Mouse (Mus musculus): ENCODE data around the gene Ercc6. TPM values are rescaled to one million over a fixed set of nuclear protein-coding genes. Genes with fewer than 3 reads are reported as not detected.

The Ercc6 gene
- 20.5 and 26.3 TPM in 2 replicates for polyA plus RNA-seq (2014; fragmentation: Nextera tagmentation; extraction: Ambion mirVana)

DNA sequence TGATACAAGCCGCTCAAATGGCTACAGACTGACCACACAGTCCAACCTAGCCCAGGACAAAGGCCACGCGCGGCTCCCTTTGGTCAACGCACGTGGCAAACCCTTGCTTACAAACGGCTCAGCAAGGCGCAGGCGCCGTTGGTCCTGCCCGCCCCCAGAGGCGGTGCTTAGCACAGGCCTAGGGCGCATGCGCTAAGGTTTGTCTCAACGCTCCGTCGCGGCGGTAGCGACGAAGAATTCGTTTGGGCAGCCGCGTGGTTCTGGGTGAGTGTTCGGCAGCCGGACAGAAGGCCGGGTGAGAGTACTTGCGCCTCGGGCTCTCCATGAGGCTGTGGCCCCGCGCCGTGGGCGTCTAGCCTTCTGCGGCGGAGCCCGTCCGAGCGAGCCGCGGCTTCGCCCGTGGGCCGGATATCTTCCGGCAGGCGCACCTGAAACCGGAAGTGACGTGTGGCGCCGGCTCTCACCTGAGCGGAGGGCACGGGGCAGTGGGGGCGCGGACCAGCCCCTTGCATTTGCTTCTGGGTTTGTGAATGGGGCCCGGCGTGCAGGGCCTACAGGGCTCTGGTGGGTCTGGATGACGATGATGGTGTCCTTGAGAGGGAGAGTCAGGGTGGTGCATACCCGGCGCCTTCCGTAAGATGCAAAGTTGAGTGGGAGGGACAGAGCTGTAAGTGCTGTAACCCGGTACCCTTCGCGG is at the start of gene Ercc6:
TSS of gene Ercc6 (plus strand) at position 186 of the 697 bp plus-strand sequence.
- peak within 1 kb of the TSS; percentile 55 for H3K4me3 ChIP-seq (ENCODE audit: low read depth, low read length)
- no peaks in the 10 kb centered on the region; the same call in none of the 2 replicates for H3K36me3 ChIP-seq (replicated peaks; ENCODE audit: control insufficient read depth, insufficient read depth, low read depth, low read length)
- no peaks in the 10 kb centered on the region for H3K9me3 ChIP-seq (replicated peaks; ENCODE audit: control insufficient read depth, low read length)
- WGBS, result under 1% methylated on average over 62 of the region's 62 CpGs
- peak within 1 kb of the TSS; percentile 72 for H3K4me2 ChIP-seq (ENCODE audit: low read depth, low read length)
- no peaks in the 10 kb centered on the region; the same call in 1 of the 2 replicates for H3K4me1 ChIP-seq (ENCODE audit: control insufficient read depth, insufficient read depth, low read length)
- peak within 1 kb of the TSS; percentile 70 for H3K9ac ChIP-seq (replicated peaks; ENCODE audit: low read length)
- H3K27me3 ChIP-seq (ENCODE audit: control insufficient read depth, insufficient read depth, low read length), result no peaks in the 10 kb centered on the region
- ATAC-seq (replicated peaks; ENCODE audit: insufficient number of reproducible peaks, low FRiP score, low TSS enrichment, low read depth) (peak; percentile 91), DNase-seq (ENCODE audit: low spot score) (peak; percentile 98)
- H3K27ac ChIP-seq (replicated peaks; ENCODE audit: low read depth, low read length), result no peak within 1 kb of the TSS

GRCm38 (mm10) chr14:32464601-32465505 is 48.5 kb upstream of the Ercc6 start, which contains the start of gene Slc18a3:
Slc18a3 (minus strand) TSS chr14:32464850.
- no peaks in the 10 kb centered on the region for H3K9me3 ChIP-seq (replicated peaks; ENCODE audit: control insufficient read depth, low read length)
- H3K4me3 ChIP-seq (ENCODE audit: low read depth, low read length), result peak within 1 kb of the TSS; percentile 26
- DNase-seq (ENCODE audit: low spot score) (peak; percentile 18), ATAC-seq (replicated peaks; ENCODE audit: insufficient number of reproducible peaks, low FRiP score, low TSS enrichment, low read depth) (0 out of 2 replicates have a peak, but pooled peaks have one; percentile 30)
- no peak within 1 kb of the TSS for H3K27ac ChIP-seq (replicated peaks; ENCODE audit: low read depth, low read length)
- peaks cover 73% of the 10 kb centered on the region for H3K27me3 ChIP-seq (ENCODE audit: control insufficient read depth, insufficient read depth, low read length)
- WGBS, result under 1% methylated on average over 65 of the region's 70 CpGs
- no peak within 1 kb of the TSS for H3K9ac ChIP-seq (replicated peaks; ENCODE audit: low read length)
- peak within 1 kb of the TSS; percentile 49 for H3K4me2 ChIP-seq (ENCODE audit: low read depth, low read length)
- H3K4me1 ChIP-seq (ENCODE audit: control insufficient read depth, insufficient read depth, low read length), result peaks cover 4% of the 10 kb centered on the region; the same call in 1 of the 2 replicates
- no peaks in the 10 kb centered on the region for H3K36me3 ChIP-seq (replicated peaks; ENCODE audit: control insufficient read depth, insufficient read depth, low read depth, low read length)

- under 1% methylated on average over 8 of the region's 11 CpGs for WGBS
- Histone ChIP-seq H3K9me3 (replicated peaks; ENCODE audit: control insufficient read depth, low read length) (no peaks in the 10 kb centered on the region), H3K4me1 (ENCODE audit: control insufficient read depth, insufficient read depth, low read length) (peaks cover 4% of the 10 kb centered on the region; the same call in 1 of the 2 replicates), H3K4me3 (ENCODE audit: low read depth, low read length) (peak overlapping the region; percentile 26), H3K27me3 (ENCODE audit: control insufficient read depth, insufficient read depth, low read length) (peaks cover 67% of the 10 kb centered on the region), H3K27ac (replicated peaks; ENCODE audit: low read depth, low read length) (no peak overlapping the region), H3K9ac (replicated peaks; ENCODE audit: low read length) (no peak overlapping the region), H3K36me3 (replicated peaks; ENCODE audit: control insufficient read depth, insufficient read depth, low read depth, low read length) (no peaks in the 10 kb centered on the region), H3K4me2 (ENCODE audit: low read depth, low read length) (peak overlapping the region; percentile 49)
- DNase-seq (ENCODE audit: low spot score), result peak; percentile 2
- ATAC-seq (replicated peaks; ENCODE audit: insufficient number of reproducible peaks, low FRiP score, low TSS enrichment, low read depth), result no peak
Observed at GRCm38 (mm10) chr14:32465506-32465870, 47.8 kb upstream of the Ercc6 start.

- 14% methylated on average over 13 of the region's 13 CpGs for WGBS
- Histone ChIP-seq H3K9me3 (replicated peaks; ENCODE audit: control insufficient read depth, low read length) (no peaks in the 10 kb centered on the region), H3K27ac (replicated peaks; ENCODE audit: low read depth, low read length) (no peak within 1 kb of the TSS), H3K4me2 (ENCODE audit: low read depth, low read length) (peak within 1 kb of the TSS; percentile 49), H3K4me3 (ENCODE audit: low read depth, low read length) (peak within 1 kb of the TSS; percentile 26), H3K27me3 (ENCODE audit: control insufficient read depth, insufficient read depth, low read length) (peaks cover 63% of the 10 kb centered on the region), H3K9ac (replicated peaks; ENCODE audit: low read length) (no peak within 1 kb of the TSS), H3K36me3 (replicated peaks; ENCODE audit: control insufficient read depth, insufficient read depth, low read depth, low read length) (no peaks in the 10 kb centered on the region), H3K4me1 (ENCODE audit: control insufficient read depth, insufficient read depth, low read length) (peaks cover 4% of the 10 kb centered on the region; the same call in 1 of the 2 replicates)
- no peak for ATAC-seq (replicated peaks; ENCODE audit: insufficient number of reproducible peaks, low FRiP score, low TSS enrichment, low read depth)
- DNase-seq (ENCODE audit: low spot score), result no peak
Observed at GRCm38 (mm10) chr14:32465889-32466288, 47.4 kb upstream of the Ercc6 start, which contains the start of gene Chat. Chat (minus strand) TSS chr14:32465989.

DNA sequence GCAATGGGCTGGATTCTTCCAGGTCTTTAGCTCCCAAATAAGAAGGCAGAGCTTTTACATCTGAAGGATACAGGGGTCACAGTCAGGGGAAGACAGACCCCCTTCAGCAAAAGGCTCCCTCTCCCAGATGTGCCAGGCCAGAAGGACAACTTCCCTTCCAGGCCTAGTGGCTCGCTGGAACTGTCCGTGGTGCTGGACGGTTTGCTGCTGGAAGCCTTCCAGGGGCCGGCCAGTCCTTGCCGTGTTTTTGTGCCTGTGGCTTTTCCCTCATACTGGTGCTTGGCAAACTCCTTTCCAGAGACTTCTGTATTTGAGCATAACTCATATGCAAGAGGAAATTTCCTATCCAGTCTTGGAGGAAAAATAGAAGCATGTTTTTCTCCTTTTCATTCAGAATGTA is 45.7 kb upstream of the Ercc6 start:
- no peak overlapping the region for H3K4me2 ChIP-seq (ENCODE audit: low read depth, low read length)
- H3K27ac ChIP-seq (replicated peaks; ENCODE audit: low read depth, low read length), result no peak overlapping the region
- ATAC-seq (replicated peaks; ENCODE audit: insufficient number of reproducible peaks, low FRiP score, low TSS enrichment, low read depth), result no peak
- peaks cover 46% of the 10 kb centered on the region for H3K27me3 ChIP-seq (ENCODE audit: control insufficient read depth, insufficient read depth, low read length)
- H3K9me3 ChIP-seq (replicated peaks; ENCODE audit: control insufficient read depth, low read length), result no peaks in the 10 kb centered on the region
- no peak overlapping the region for H3K4me3 ChIP-seq (ENCODE audit: low read depth, low read length)
- DNase-seq (ENCODE audit: low spot score), result peak; percentile 87
- H3K4me1 ChIP-seq (ENCODE audit: control insufficient read depth, insufficient read depth, low read length), result peaks cover 4% of the 10 kb centered on the region; the same call in 1 of the 2 replicates
- H3K36me3 ChIP-seq (replicated peaks; ENCODE audit: control insufficient read depth, insufficient read depth, low read depth, low read length), result no peaks in the 10 kb centered on the region
- H3K9ac ChIP-seq (replicated peaks; ENCODE audit: low read length), result no peak overlapping the region
- 8% methylated on average over 5 of the region's 5 CpGs for WGBS

- H3K9me3 ChIP-seq (replicated peaks; ENCODE audit: control insufficient read depth, low read length), result no peaks in the 10 kb centered on the region
Observed at GRCm38 (mm10) chr14:32472996-32473395, 40.3 kb upstream of the Ercc6 start.

DNA sequence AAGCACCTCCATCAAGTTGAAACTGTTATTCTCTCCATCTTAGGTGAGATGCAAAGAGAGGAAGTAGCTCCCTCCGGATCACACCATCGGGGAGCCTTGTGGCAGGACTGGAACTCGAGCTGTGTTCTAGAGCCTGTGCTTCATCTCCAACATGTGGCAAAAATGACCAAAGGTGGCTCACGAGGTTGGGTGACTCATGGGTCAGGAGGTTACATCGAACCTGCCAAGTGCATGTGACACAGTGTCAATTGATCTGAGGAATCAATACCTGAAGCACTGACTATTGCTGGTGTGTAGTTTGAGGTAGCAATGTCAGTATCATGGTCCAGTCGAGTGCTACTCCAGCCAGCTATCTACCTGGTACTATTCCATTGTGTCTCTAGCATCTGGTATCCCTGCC is 36.8 kb upstream of the Ercc6 start:
- Histone ChIP-seq H3K9me3 (replicated peaks; ENCODE audit: control insufficient read depth, low read length) (no peaks in the 10 kb centered on the region), H3K4me1 (ENCODE audit: control insufficient read depth, insufficient read depth, low read length) (no peaks in the 10 kb centered on the region), H3K27me3 (ENCODE audit: control insufficient read depth, insufficient read depth, low read length) (no peaks in the 10 kb centered on the region), H3K27ac (replicated peaks; ENCODE audit: low read depth, low read length) (no peak overlapping the region), H3K4me3 (ENCODE audit: low read depth, low read length) (no peak overlapping the region), H3K36me3 (replicated peaks; ENCODE audit: control insufficient read depth, insufficient read depth, low read depth, low read length) (no peaks in the 10 kb centered on the region), H3K4me2 (ENCODE audit: low read depth, low read length) (no peak overlapping the region), H3K9ac (replicated peaks; ENCODE audit: low read length) (no peak overlapping the region)
- ATAC-seq (replicated peaks; ENCODE audit: insufficient number of reproducible peaks, low FRiP score, low TSS enrichment, low read depth), result no peak
- no peak for DNase-seq (ENCODE audit: low spot score)
- 71% methylated on average over 6 of the region's 6 CpGs for WGBS

More at GRCm38 (mm10) chr14:32472996-32473395, 40.3 kb upstream of the Ercc6 start:
- Histone ChIP-seq H3K36me3 (replicated peaks; ENCODE audit: control insufficient read depth, insufficient read depth, low read depth, low read length) (no peaks in the 10 kb centered on the region), H3K4me3 (ENCODE audit: low read depth, low read length) (no peak overlapping the region), H3K27ac (replicated peaks; ENCODE audit: low read depth, low read length) (no peak overlapping the region), H3K4me2 (ENCODE audit: low read depth, low read length) (no peak overlapping the region), H3K4me1 (ENCODE audit: control insufficient read depth, insufficient read depth, low read length) (no peaks in the 10 kb centered on the region), H3K9ac (replicated peaks; ENCODE audit: low read length) (no peak overlapping the region), H3K27me3 (ENCODE audit: control insufficient read depth, insufficient read depth, low read length) (no peaks in the 10 kb centered on the region)
- no peak for ATAC-seq (replicated peaks; ENCODE audit: insufficient number of reproducible peaks, low FRiP score, low TSS enrichment, low read depth)
- 11% methylated on average over 4 of the region's 4 CpGs for WGBS
- DNase-seq (ENCODE audit: low spot score), result peak; percentile 72

All from embryonic facial prominence, embryonic 11.5 days (tissue).